ENCODE assay signal across 8 mouse cellular contexts in genomic region chr12:111759176-111760061, GRCm38 (mm10). TPM values are rescaled to one million over a fixed set of nuclear protein-coding genes. Genes with fewer than 3 reads are reported as not detected.
DNase-seq lines count a peak whose midpoint lies in the region; ATAC-seq and TF ChIP-seq lines count a peak whose summit lies in the region.

No protein-coding gene starts in this region.

- no peak for TF ChIP-seq CTCF in cerebellum, adult 2 months (IDR thresholded peaks at IDR 0.05; ENCODE audit: borderline replicate concordance, insufficient read depth, low read depth, low read length)
- no peak for TF ChIP-seq CTCF in stomach, postnatal 0 days (IDR thresholded peaks at IDR 0.05; ENCODE audit: low read depth)

- intact Hi-C loops in left cerebral cortex, postnatal 4 days (cut with DNase I): no loop called here

- no peaks in the 10 kb centered on the region for H3K27me3 ChIP-seq in cerebellum, adult 2 months (ENCODE audit: control insufficient read depth, insufficient read depth, low read length)
- no peaks in the 10 kb centered on the region for H3K27me3 ChIP-seq in forebrain, embryonic 16.5 days (replicated peaks; ENCODE audit: control insufficient read depth, insufficient read depth, low read length)
- H3K27me3 ChIP-seq in hindbrain, embryonic 11.5 days (ENCODE audit: control insufficient read depth, insufficient read depth, low read length): no peaks in the 10 kb centered on the region
- H3K27me3 ChIP-seq in stomach, postnatal 0 days (ENCODE audit: control insufficient read depth, insufficient read depth, low read length): no peaks in the 10 kb centered on the region

- under 1% methylated on average over 35 of the region's 35 CpGs for WGBS in cerebellum, adult 2 months
- under 1% methylated on average over 35 of the region's 35 CpGs for WGBS in forebrain, embryonic 16.5 days
- WGBS in hindbrain, embryonic 11.5 days: under 1% methylated on average over 35 of the region's 35 CpGs
- WGBS in stomach, postnatal 0 days: 2% methylated on average over 33 of the region's 35 CpGs

- H3K36me3 ChIP-seq in forebrain, embryonic 16.5 days (ENCODE audit: control insufficient read depth, insufficient read depth): no peaks in the 10 kb centered on the region
- H3K36me3 ChIP-seq in hindbrain, embryonic 11.5 days (ENCODE audit: control insufficient read depth, insufficient read depth, low read length): no peaks in the 10 kb centered on the region
- no peaks in the 10 kb centered on the region for H3K36me3 ChIP-seq in stomach, postnatal 0 days (ENCODE audit: control insufficient read depth, insufficient read depth, low read length)

- peak; percentile 32 for DNase-seq in ovary, adult 18-20 months (ENCODE audit: low spot score)
- DNase-seq in ovary, postnatal 14 days (ENCODE audit: low spot score): no peak
- DNase-seq in cerebellum, adult 2 months: peak; percentile 82 to 86
- peak; percentile 65 for DNase-seq in hindbrain, embryonic 11.5 days (ENCODE audit: low spot score)
- peak; percentile 65 for DNase-seq in left cerebral cortex, postnatal 4 days
- DNase-seq in stomach, postnatal 0 days (ENCODE audit: low spot score): peak; percentile 62

- peak overlapping the region; percentile 98 for H3K9ac ChIP-seq in forebrain, embryonic 16.5 days (replicated peaks; ENCODE audit: low read depth, low read length)
- H3K9ac ChIP-seq in hindbrain, embryonic 11.5 days (ENCODE audit: low read depth, low read length): peak overlapping the region; percentile 98
- peak overlapping the region; percentile 94 for H3K9ac ChIP-seq in stomach, postnatal 0 days (ENCODE audit: low read length)

- peak; percentile 52 for ATAC-seq in forebrain, embryonic 16.5 days
- peak; percentile 74 for ATAC-seq in hindbrain, embryonic 11.5 days (ENCODE audit: low FRiP score)
- peak; percentile 15 for ATAC-seq in megakaryocyte progenitor cell, adult 5-6 weeks (replicated peaks; ENCODE audit: poor library complexity)
- ATAC-seq in stomach, postnatal 0 days (ENCODE audit: low FRiP score, low TSS enrichment): peak; percentile 41

- TF ChIP-seq POLR2A in cerebellum, adult 2 months (IDR thresholded peaks at IDR 0.05; ENCODE audit: borderline replicate concordance, insufficient read depth, low read length): peak; percentile 25; the same call in 1 of the 2 replicates

- peak overlapping the region; percentile 84 for H3K4me3 ChIP-seq in cerebellum, adult 2 months (replicated peaks; ENCODE audit: insufficient read depth, low read depth, low read length)
- peak overlapping the region; percentile 92 for H3K4me3 ChIP-seq in forebrain, embryonic 16.5 days (replicated peaks; ENCODE audit: low read length)
- H3K4me3 ChIP-seq in hindbrain, embryonic 11.5 days (ENCODE audit: low read depth, low read length): peak overlapping the region; percentile 84
- H3K4me3 ChIP-seq in stomach, postnatal 0 days (ENCODE audit: low read depth, low read length): peak overlapping the region; percentile 89

- TF ChIP-seq EP300 in stomach, postnatal 0 days (optimal IDR thresholded peaks at IDR 0.05): no peak

- H3K9me3 ChIP-seq in forebrain, embryonic 16.5 days (ENCODE audit: control insufficient read depth, low read length): no peaks in the 10 kb centered on the region
- no peaks in the 10 kb centered on the region for H3K9me3 ChIP-seq in hindbrain, embryonic 11.5 days (ENCODE audit: control insufficient read depth, low read length)
- no peaks in the 10 kb centered on the region for H3K9me3 ChIP-seq in stomach, postnatal 0 days (ENCODE audit: control insufficient read depth, low read length)

- H3K27ac ChIP-seq in cerebellum, adult 2 months (ENCODE audit: insufficient read depth, low read length): peak overlapping the region; percentile 91
- peak overlapping the region; percentile 93 for H3K27ac ChIP-seq in forebrain, embryonic 16.5 days (ENCODE audit: low read length)
- peak overlapping the region; percentile 91 for H3K27ac ChIP-seq in hindbrain, embryonic 11.5 days (ENCODE audit: low read depth, low read length)
- peak overlapping the region; percentile 94 for H3K27ac ChIP-seq in stomach, postnatal 0 days (replicated peaks)

- H3K4me2 ChIP-seq in forebrain, embryonic 16.5 days (ENCODE audit: low read length): peak overlapping the region; percentile 96
- peak overlapping the region; percentile 90 for H3K4me2 ChIP-seq in hindbrain, embryonic 11.5 days (replicated peaks; ENCODE audit: low read depth, low read length)
- H3K4me2 ChIP-seq in stomach, postnatal 0 days (replicated peaks; ENCODE audit: low read depth): peak overlapping the region; percentile 100

- peaks cover 37% of the 10 kb centered on the region for H3K4me1 ChIP-seq in cerebellum, adult 2 months (ENCODE audit: control insufficient read depth, insufficient read depth, low read length)
- H3K4me1 ChIP-seq in forebrain, embryonic 16.5 days (replicated peaks; ENCODE audit: control insufficient read depth, insufficient read depth, low read length): peaks cover 24% of the 10 kb centered on the region
- H3K4me1 ChIP-seq in hindbrain, embryonic 11.5 days (replicated peaks; ENCODE audit: control insufficient read depth, insufficient read depth, low read length): peaks cover 11% of the 10 kb centered on the region
- H3K4me1 ChIP-seq in stomach, postnatal 0 days (replicated peaks; ENCODE audit: control insufficient read depth, insufficient read depth): peaks cover 4% of the 10 kb centered on the region; the same call in 1 of the 2 replicates

RNA-seq across cellular contexts. Expression of gene Klc1, which starts 0.8 kb away (rescaled TPM):
- 874 and 889 TPM in 2 replicates for polyA plus RNA-seq in cerebellum, adult 2 months (2012; rRNA removed)
- polyA plus RNA-seq in forebrain, embryonic 16.5 days (2015; fragmentation: Nextera tagmentation; extraction: Ambion mirVana): 460 and 493 TPM in 2 replicates
- polyA plus RNA-seq in hindbrain, embryonic 11.5 days (2014; fragmentation: Nextera tagmentation; extraction: Ambion mirVana): 345 and 366 TPM in 2 replicates
- total RNA-seq in left cerebral cortex, postnatal 4 days (2021): 100 to 1,000 TPM; 716 to 729 TPM
- total RNA-seq in megakaryocyte progenitor cell, adult 5-6 weeks (2015): 20.8 and 24.1 TPM in 2 replicates
- total RNA-seq in megakaryocyte progenitor cell, adult 5-6 weeks (2017): 37.9 and 76.1 TPM in 2 replicates
- 55.7 and 56.7 TPM in 2 replicates for polyA plus RNA-seq in stomach, postnatal 0 days (2015; fragmentation: Nextera tagmentation; extraction: Ambion mirVana)

RNA-seq across cellular contexts. Expression of gene Apopt1, which starts 46.4 kb away (rescaled TPM):
- 46.8 and 49.8 TPM in 2 replicates for polyA plus RNA-seq in cerebellum, adult 2 months (2012; rRNA removed)
- 47.2 and 48.3 TPM in 2 replicates for polyA plus RNA-seq in forebrain, embryonic 16.5 days (2015; fragmentation: Nextera tagmentation; extraction: Ambion mirVana)
- polyA plus RNA-seq in hindbrain, embryonic 11.5 days (2014; fragmentation: Nextera tagmentation; extraction: Ambion mirVana): 52.5 and 54.2 TPM in 2 replicates
- 10 to 100 TPM; 27.0 to 33.0 TPM for total RNA-seq in left cerebral cortex, postnatal 4 days (2021)
- total RNA-seq in megakaryocyte progenitor cell, adult 5-6 weeks (2015): 67.5 and 72.1 TPM in 2 replicates
- total RNA-seq in megakaryocyte progenitor cell, adult 5-6 weeks (2017): 54.7 and 55.7 TPM in 2 replicates
- 41.8 and 42.8 TPM in 2 replicates for polyA plus RNA-seq in stomach, postnatal 0 days (2015; fragmentation: Nextera tagmentation; extraction: Ambion mirVana)

RNA-seq across cellular contexts. Expression of gene Bag5, which starts 46.4 kb away (rescaled TPM):
- polyA plus RNA-seq in cerebellum, adult 2 months (2012; rRNA removed): 52.7 and 54.4 TPM in 2 replicates
- polyA plus RNA-seq in forebrain, embryonic 16.5 days (2015; fragmentation: Nextera tagmentation; extraction: Ambion mirVana): 70.8 and 71.5 TPM in 2 replicates
- 61.5 and 63.3 TPM in 2 replicates for polyA plus RNA-seq in hindbrain, embryonic 11.5 days (2014; fragmentation: Nextera tagmentation; extraction: Ambion mirVana)
- 10 to 100 TPM; 42.0 to 43.6 TPM for total RNA-seq in left cerebral cortex, postnatal 4 days (2021)
- 23.6 and 25.8 TPM in 2 replicates for total RNA-seq in megakaryocyte progenitor cell, adult 5-6 weeks (2015)
- total RNA-seq in megakaryocyte progenitor cell, adult 5-6 weeks (2017): 29.2 and 46.3 TPM in 2 replicates
- 34.9 and 36.9 TPM in 2 replicates for polyA plus RNA-seq in stomach, postnatal 0 days (2015; fragmentation: Nextera tagmentation; extraction: Ambion mirVana)

RNA-seq across cellular contexts. Expression of gene Xrcc3, which starts 54.3 kb away (rescaled TPM):
- polyA plus RNA-seq in cerebellum, adult 2 months (2012; rRNA removed): 16.7 and 19.2 TPM in 2 replicates
- polyA plus RNA-seq in forebrain, embryonic 16.5 days (2015; fragmentation: Nextera tagmentation; extraction: Ambion mirVana): 3.3 and 4.5 TPM in 2 replicates
- 8.2 and 9.8 TPM in 2 replicates for polyA plus RNA-seq in hindbrain, embryonic 11.5 days (2014; fragmentation: Nextera tagmentation; extraction: Ambion mirVana)
- 1 to 10 TPM; 1.5 to 2.2 TPM for total RNA-seq in left cerebral cortex, postnatal 4 days (2021)
- 8.8 and 14.8 TPM in 2 replicates for total RNA-seq in megakaryocyte progenitor cell, adult 5-6 weeks (2015)
- total RNA-seq in megakaryocyte progenitor cell, adult 5-6 weeks (2017): 8.2 and 15.1 TPM in 2 replicates
- polyA plus RNA-seq in stomach, postnatal 0 days (2015; fragmentation: Nextera tagmentation; extraction: Ambion mirVana): 1.8 and 3.2 TPM in 2 replicates

RNA-seq across cellular contexts. Expression of gene Zfyve21, which starts 54.6 kb away (rescaled TPM):
- 31.6 and 33.4 TPM in 2 replicates for polyA plus RNA-seq in cerebellum, adult 2 months (2012; rRNA removed)
- 37.6 and 40.1 TPM in 2 replicates for polyA plus RNA-seq in forebrain, embryonic 16.5 days (2015; fragmentation: Nextera tagmentation; extraction: Ambion mirVana)
- 54.2 and 54.7 TPM in 2 replicates for polyA plus RNA-seq in hindbrain, embryonic 11.5 days (2014; fragmentation: Nextera tagmentation; extraction: Ambion mirVana)
- total RNA-seq in left cerebral cortex, postnatal 4 days (2021): 10 to 100 TPM; 11.6 to 12.6 TPM
- 7.5 and 8.7 TPM in 2 replicates for total RNA-seq in megakaryocyte progenitor cell, adult 5-6 weeks (2015)
- 7.5 and 9.6 TPM in 2 replicates for total RNA-seq in megakaryocyte progenitor cell, adult 5-6 weeks (2017)
- polyA plus RNA-seq in stomach, postnatal 0 days (2015; fragmentation: Nextera tagmentation; extraction: Ambion mirVana): 72.0 and 72.4 TPM in 2 replicates

Comparison
In these comparisons a context has a peak if more than half of its experiments do, and no peak if none do; other contexts are left out.
1. ATAC-seq: peak in every context shown above with its lines; median percentile 74 in hindbrain, embryonic 11.5 days; 52 in forebrain, embryonic 16.5 days; 41 in stomach, postnatal 0 days; 15 in megakaryocyte progenitor cell, adult 5-6 weeks.